Mouse (Mus musculus) brain, adult 2 months (tissue): ENCODE measurements around the gene Vmn2r37.
"Not testable (repeated sequence)": the region's sequence is repeated elsewhere in the genome, so short reads cannot be mapped to it uniquely, and the experiment has no call there.

Experiments
- DNase-seq: peaks from one replicate; pipeline ENCODE4 v3.0.0; 2011; ENCODE audit warnings: low read depth, low spot score

The Vmn2r37 gene

DNA sequence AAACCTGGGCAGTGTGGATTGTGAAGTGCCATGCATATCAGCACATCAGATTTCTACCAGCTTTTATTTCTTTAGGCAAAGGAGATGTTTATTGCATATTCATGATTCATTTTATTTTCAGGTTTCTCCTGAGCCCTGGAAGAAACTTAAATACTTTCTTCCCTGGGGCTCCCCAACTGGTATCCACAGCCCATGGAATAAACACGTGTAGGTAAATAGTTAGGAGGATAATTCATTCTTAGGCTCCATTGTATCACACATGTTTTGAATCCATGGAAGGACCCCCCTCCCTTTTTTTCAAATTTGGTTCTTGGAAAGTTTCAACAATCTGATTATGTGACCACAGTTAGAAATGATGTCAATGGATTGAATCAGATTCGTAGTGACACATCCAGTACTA, at the start of gene Vmn2r37:
TSS of gene Vmn2r37 (minus strand) at position 101 of the 400 bp plus-strand sequence.
- DNase-seq = not testable (repeated sequence)
